Mouse (Mus musculus) heart, postnatal 14 days (tissue): ENCODE data around the gene Phldb3. TPM values are rescaled to one million over a fixed set of nuclear protein-coding genes. Genes with fewer than 3 reads are reported as not detected.

Source experiments
- DNase-seq, 2 experiments: peaks; one replicate each; pipeline ENCODE4 v3.0.0; 2021 to 2022
- intact Hi-C: fragments of 180-260 bp; cut with DNase I; formaldehyde crosslinking; loops from one replicate; pipeline ENCODE4 v1.15.1; 2025
- total RNA-seq, 2 experiments: library from RNA; stranded (reverse); gene quantifications; 2 replicates each; pipeline ENCODE4 v1.2.3; 2021

The Phldb3 gene
- total RNA-seq, 2 experiments from 2014 or later = 0.51 to 0.55 TPM

DNA sequence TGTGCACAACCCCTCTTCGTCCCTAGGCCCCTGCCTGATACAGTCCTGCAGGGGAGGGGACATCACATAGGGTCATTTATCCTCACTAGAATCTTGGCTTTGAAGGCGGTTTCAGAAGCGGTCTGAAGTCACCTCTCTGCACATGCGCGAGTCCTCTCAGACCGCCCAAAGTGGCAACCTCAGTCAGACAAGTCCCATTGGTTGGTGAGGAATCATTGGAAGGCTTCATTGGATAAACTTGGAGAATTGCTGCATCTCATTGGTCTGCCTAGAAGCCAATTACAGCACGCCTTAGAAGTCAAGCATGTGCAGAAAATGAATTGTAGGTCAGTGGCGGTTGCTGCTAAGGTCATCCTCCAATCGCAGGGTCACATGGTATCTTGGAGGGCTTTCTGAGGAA is 66.0 kb downstream of the Phldb3 start, which contains the start of gene Tex101:
Gene Tex101, minus strand, starts transcription at position 101 of the 400 bp plus-strand sequence.
- no peak for DNase-seq
- intact Hi-C loops = no loop called here

Other genes with a start within 250 kb of the Phldb3 start
- 1 to 10 TPM; 1.0 to 3.3 TPM for gene Kcnn4, start 240.5 kb upstream of the Phldb3 start, total RNA-seq
- 10 to 100 TPM in 1 of 2 experiments, 1 to 10 TPM in 1; 9.4 to 10.2 TPM for gene Smg9, start 211.1 kb upstream of the Phldb3 start, total RNA-seq
- not detected for gene Irgc1, start 158.5 kb upstream of the Phldb3 start, total RNA-seq
- gene Plaur, start 148.3 kb upstream of the Phldb3 start, total RNA-seq = 1 to 10 TPM; 3.5 to 4.0 TPM
- gene Cadm4, start 128.7 kb upstream of the Phldb3 start, total RNA-seq = 10 to 100 TPM; 14.3 to 14.7 TPM
- 10 to 100 TPM; 13.8 to 14.7 TPM for gene Zfp428, start 103.8 kb upstream of the Phldb3 start, total RNA-seq
- not detected for gene AC161166.1, start 98.3 kb upstream of the Phldb3 start, total RNA-seq
- 10 to 100 TPM; 18.2 to 19.5 TPM for gene Irgq, start 80.1 kb upstream of the Phldb3 start, total RNA-seq
- gene Pinlyp, start 64.6 kb upstream of the Phldb3 start, total RNA-seq = not detected
- 10 to 100 TPM; 23.8 to 26.3 TPM for gene Xrcc1, start 64.5 kb upstream of the Phldb3 start, total RNA-seq
- gene Ethe1, start 23.2 kb upstream of the Phldb3 start, total RNA-seq = 10 to 100 TPM; 29.8 to 30.1 TPM
- under 1 TPM; 0.12 TPM for gene Zfp575, start 23.1 kb upstream of the Phldb3 start, total RNA-seq
- not detected for gene Lypd3, start 25.8 kb downstream of the Phldb3 start, total RNA-seq
- gene Tex101, start 65.9 kb downstream of the Phldb3 start, total RNA-seq = not detected
- not detected for gene BC049730, start 98.5 kb downstream of the Phldb3 start, total RNA-seq
- not detected for gene Gm4763, start 116.1 kb downstream of the Phldb3 start, total RNA-seq
- gene Cd177, start 149.5 kb downstream of the Phldb3 start, total RNA-seq = under 1 TPM in 1 of 2 experiments, not detected in 1; 0.17 TPM
- not detected for gene Ceacam10, start 166.4 kb downstream of the Phldb3 start, total RNA-seq